Mouse (Mus musculus): ENCODE results near the gene Gadd45gip1. TPM values are rescaled to one million over a fixed set of nuclear protein-coding genes. Genes with fewer than 3 reads are reported as not detected.

Gadd45gip1 gene
- polyA plus RNA-seq, 1 experiment from 2014 or later: 44.2 TPM

GRCm38 (mm10) chr8:84837912-84838470 is 6.7 kb downstream of the Gadd45gip1 start:
- TF ChIP-seq CTCF (IDR thresholded peaks at IDR 0.05; ENCODE audit: low read depth): no peak
- Histone ChIP-seq H3K27me3 (ENCODE audit: insufficient read depth, low read length) (no peaks in the 10 kb centered on the region), H3K9me3 (ENCODE audit: low read depth, low read length) (no peaks in the 10 kb centered on the region), H3K4me3 (ENCODE audit: low read depth, low read length) (peak overlapping the region; percentile 18; the same call in 1 of the 2 replicates), H3K36me3 (ENCODE audit: insufficient read depth) (peaks cover 79% of the 10 kb centered on the region), H3K9ac (peak overlapping the region; percentile 30; the same call in 1 of the 2 replicates), H3K27ac (ENCODE audit: low read depth) (no peak overlapping the region), H3K4me2 (no peak overlapping the region; the same call in 1 of the 2 replicates), H3K4me1 (ENCODE audit: insufficient read depth) (peaks cover 13% of the 10 kb centered on the region)
- ATAC-seq (ENCODE audit: insufficient read depth): no peak
- WGBS: 75% methylated on average over 15 of the region's 15 CpGs
- no peak for DNase-seq

- ATAC-seq (ENCODE audit: insufficient read depth) (no peak), DNase-seq (no peak)
- TF ChIP-seq CTCF (IDR thresholded peaks at IDR 0.05; ENCODE audit: low read depth): no peak
- no peak overlapping the region; the same call in 1 of the 2 replicates for H3K27ac ChIP-seq (ENCODE audit: low read depth)
- H3K27me3 ChIP-seq (ENCODE audit: insufficient read depth, low read length): no peaks in the 10 kb centered on the region
- peak overlapping the region; percentile 18; the same call in 1 of the 2 replicates for H3K4me3 ChIP-seq (ENCODE audit: low read depth, low read length)
- H3K4me1 ChIP-seq (ENCODE audit: insufficient read depth): peaks cover 13% of the 10 kb centered on the region
- 86% methylated on average over 5 of the region's 5 CpGs for WGBS
- H3K36me3 ChIP-seq (ENCODE audit: insufficient read depth): peaks cover 81% of the 10 kb centered on the region
- no peak overlapping the region; the same call in 1 of the 2 replicates for H3K4me2 ChIP-seq
- peak overlapping the region; percentile 30; the same call in 1 of the 2 replicates for H3K9ac ChIP-seq
- H3K9me3 ChIP-seq (ENCODE audit: low read depth, low read length): no peaks in the 10 kb centered on the region
Measured at GRCm38 (mm10) chr8:84838513-84838912, 7.2 kb downstream of the Gadd45gip1 start.

- no peak for TF ChIP-seq CTCF (IDR thresholded peaks at IDR 0.05; ENCODE audit: low read depth)
- Histone ChIP-seq H3K9ac (peak overlapping the region; percentile 88), H3K4me1 (ENCODE audit: insufficient read depth) (peaks cover 10% of the 10 kb centered on the region), H3K27me3 (ENCODE audit: insufficient read depth, low read length) (no peaks in the 10 kb centered on the region), H3K4me2 (peak overlapping the region; percentile 72), H3K27ac (ENCODE audit: low read depth) (no peak overlapping the region; the same call in 1 of the 2 replicates), H3K36me3 (ENCODE audit: insufficient read depth) (peaks cover 81% of the 10 kb centered on the region), H3K4me3 (ENCODE audit: low read depth, low read length) (peak overlapping the region; percentile 77), H3K9me3 (ENCODE audit: low read depth, low read length) (no peaks in the 10 kb centered on the region)
- DNase-seq (no peak), ATAC-seq (ENCODE audit: insufficient read depth) (no peak)
- 80% methylated on average over 2 of the region's 2 CpGs for WGBS
Measured at GRCm38 (mm10) chr8:84839411-84839810, 8.1 kb downstream of the Gadd45gip1 start.

- Histone ChIP-seq H3K4me2 (peak overlapping the region; percentile 72), H3K27me3 (ENCODE audit: insufficient read depth, low read length) (no peaks in the 10 kb centered on the region), H3K27ac (ENCODE audit: low read depth) (peak overlapping the region; percentile 91), H3K9me3 (ENCODE audit: low read depth, low read length) (no peaks in the 10 kb centered on the region), H3K4me3 (ENCODE audit: low read depth, low read length) (peak overlapping the region; percentile 77), H3K36me3 (ENCODE audit: insufficient read depth) (peaks cover 81% of the 10 kb centered on the region), H3K9ac (peak overlapping the region; percentile 88), H3K4me1 (ENCODE audit: insufficient read depth) (peaks cover 11% of the 10 kb centered on the region)
- no peak for DNase-seq
- ATAC-seq (ENCODE audit: insufficient read depth): no peak
- no peak for TF ChIP-seq CTCF (IDR thresholded peaks at IDR 0.05; ENCODE audit: low read depth)
- WGBS: 2% methylated on average over 7 of the region's 7 CpGs
Measured at GRCm38 (mm10) chr8:84839875-84840247, 8.5 kb downstream of the Gadd45gip1 start.

GRCm38 (mm10) chr8:84840248-84840999 is 9.1 kb downstream of the Gadd45gip1 start, which contains the start of gene Rad23a:
Rad23a (minus strand) TSS chr8:84840665.
- Histone ChIP-seq H3K9ac (peak within 1 kb of the TSS; percentile 88), H3K36me3 (ENCODE audit: insufficient read depth) (peaks cover 81% of the 10 kb centered on the region), H3K4me3 (ENCODE audit: low read depth, low read length) (peak within 1 kb of the TSS; percentile 77), H3K4me2 (peak within 1 kb of the TSS; percentile 72), H3K27ac (ENCODE audit: low read depth) (peak within 1 kb of the TSS; percentile 91), H3K9me3 (ENCODE audit: low read depth, low read length) (no peaks in the 10 kb centered on the region), H3K27me3 (ENCODE audit: insufficient read depth, low read length) (no peaks in the 10 kb centered on the region), H3K4me1 (ENCODE audit: insufficient read depth) (peaks cover 12% of the 10 kb centered on the region)
- no peak for TF ChIP-seq CTCF (IDR thresholded peaks at IDR 0.05; ENCODE audit: low read depth)
- under 1% methylated on average over 55 of the region's 55 CpGs for WGBS
- DNase-seq (peak; percentile 98), ATAC-seq (ENCODE audit: insufficient read depth) (peak; percentile 93)

GRCm38 (mm10) chr8:84841514-84841913 is 10.2 kb downstream of the Gadd45gip1 start:
- no peak for TF ChIP-seq CTCF (IDR thresholded peaks at IDR 0.05; ENCODE audit: low read depth)

More at GRCm38 (mm10) chr8:84841514-84841913, 10.2 kb downstream of the Gadd45gip1 start:
- no peak for ATAC-seq (ENCODE audit: insufficient read depth)
- no peak overlapping the region for H3K9ac ChIP-seq
- no peak overlapping the region for H3K4me3 ChIP-seq (ENCODE audit: low read depth, low read length)
- no peak for DNase-seq
- no peak overlapping the region for H3K27ac ChIP-seq (ENCODE audit: low read depth)
- H3K4me1 ChIP-seq (ENCODE audit: insufficient read depth): peaks cover 6% of the 10 kb centered on the region
- WGBS: 63% methylated on average over 1 of the region's 1 CpGs
- H3K36me3 ChIP-seq (ENCODE audit: insufficient read depth): peaks cover 76% of the 10 kb centered on the region
- no peaks in the 10 kb centered on the region for H3K9me3 ChIP-seq (ENCODE audit: low read depth, low read length)
- no peaks in the 10 kb centered on the region for H3K27me3 ChIP-seq (ENCODE audit: insufficient read depth, low read length)
- H3K4me2 ChIP-seq: no peak overlapping the region

All from lung, embryonic 14.5 days (tissue).